Mouse (Mus musculus) MEL-GATA-1-ER (cell line): ENCODE data around the gene Enpp3.
A peak's percentile ranks its signal among the peaks of the same experiment; 100 is the strongest.
"Not testable (repeated sequence)": the region's sequence is repeated elsewhere in the genome, so short reads cannot be mapped to it uniquely, and the experiment has no call there.

ENCODE experiments used
- DNase-seq: peaks from one replicate; pipeline ENCODE4 v3.0.0-alpha.2; 2012; ENCODE audit warnings: low read depth; ENCODE audit errors: extremely low read depth

The Enpp3 gene

GRCm38 (mm10) chr10:24823265-24823664, 19.4 kb downstream of the Enpp3 start:
- no peak for DNase-seq

GRCm38 (mm10) chr10:24822842-24823241, 19.8 kb downstream of the Enpp3 start:
- no peak for DNase-seq

- no peak for DNase-seq
These were observed 20.5 kb downstream of the Enpp3 start for GRCm38 (mm10) chr10:24821990-24822676.

GRCm38 (mm10) chr10:24819526-24819925, 23.1 kb downstream of the Enpp3 start:
- no peak for DNase-seq

GRCm38 (mm10) chr10:24810639-24811038, 32.0 kb downstream of the Enpp3 start:
- DNase-seq = no peak

- no peak for DNase-seq
These were observed 35.9 kb downstream of the Enpp3 start for GRCm38 (mm10) chr10:24806756-24807155.

GRCm38 (mm10) chr10:24805876-24806275, 36.7 kb downstream of the Enpp3 start:
- DNase-seq = no peak

- no peak for DNase-seq
These were observed 37.5 kb downstream of the Enpp3 start for GRCm38 (mm10) chr10:24805173-24805572.

- DNase-seq = not testable (repeated sequence)
These were observed 39.8 kb downstream of the Enpp3 start for GRCm38 (mm10) chr10:24802742-24803244.

- DNase-seq = no peak
These were observed 40.8 kb downstream of the Enpp3 start for GRCm38 (mm10) chr10:24801796-24802195.

GRCm38 (mm10) chr10:24797246-24797645, 45.4 kb downstream of the Enpp3 start:
- DNase-seq = peak; percentile 51

- DNase-seq = no peak
These were observed 49.9 kb downstream of the Enpp3 start for GRCm38 (mm10) chr10:24792756-24793155.

GRCm38 (mm10) chr10:24789747-24790545, 52.7 kb downstream of the Enpp3 start:
- DNase-seq = peak; percentile 41

GRCm38 (mm10) chr10:24785345-24785744, 57.3 kb downstream of the Enpp3 start:
- no peak for DNase-seq

GRCm38 (mm10) chr10:24784624-24785276, 57.9 kb downstream of the Enpp3 start:
- DNase-seq = peak; percentile 35

GRCm38 (mm10) chr10:24783946-24784345, 58.7 kb downstream of the Enpp3 start:
- DNase-seq = no peak

- DNase-seq = no peak
These were observed 64.0 kb downstream of the Enpp3 start for GRCm38 (mm10) chr10:24778643-24779020.

GRCm38 (mm10) chr10:24777916-24778642, 64.5 kb downstream of the Enpp3 start:
- no peak for DNase-seq

- no peak for DNase-seq
These were observed 73.1 kb downstream of the Enpp3 start for GRCm38 (mm10) chr10:24769496-24769895.

GRCm38 (mm10) chr10:24767695-24768094, 74.9 kb downstream of the Enpp3 start:
- DNase-seq = no peak

- no peak for DNase-seq
These were observed 76.6 kb downstream of the Enpp3 start for GRCm38 (mm10) chr10:24766061-24766460.
